Mouse (Mus musculus) testis, adult 2 months (tissue): ENCODE measurements around the gene Ppat. TPM values are rescaled to one million over a fixed set of nuclear protein-coding genes. Genes with fewer than 3 reads are reported as not detected.

Source experiments
- H3K27ac ChIP-seq: fragments of 200-500 bp; 2 replicates; pipeline ENCODE4 v1.5.1; 2012; ENCODE audit warnings: low read depth, low read length; ENCODE audit not compliant: control insufficient read depth, insufficient read depth
- H3K27me3 ChIP-seq: fragments of 200-500 bp; 2 replicates; pipeline ENCODE4 v1.6.1; 2012; ENCODE audit warnings: mild to moderate bottlenecking, low read length, moderate library complexity; ENCODE audit not compliant: control insufficient read depth, insufficient read depth
- H3K36me3 ChIP-seq: fragments of 200-500 bp; 2 replicates; pipeline ENCODE4 v1.6.1; 2012; ENCODE audit warnings: mild to moderate bottlenecking, low read length; ENCODE audit not compliant: control insufficient read depth, insufficient read depth
- H3K4me1 ChIP-seq: fragments of 200-500 bp; 2 replicates; pipeline ENCODE4 v1.6.1; 2012; ENCODE audit warnings: low read length; ENCODE audit not compliant: control insufficient read depth, insufficient read depth
- H3K4me3 ChIP-seq: fragments of 200-500 bp; 2 replicates; pipeline ENCODE4 v1.5.1; 2012; ENCODE audit warnings: low read depth, mild to moderate bottlenecking, low read length, moderate library complexity, mixed read lengths; ENCODE audit not compliant: control insufficient read depth
- CTCF ChIP-seq: fragments of 200-500 bp; IDR thresholded peaks from 2 replicates; pipeline ENCODE4 v1.5.1; 2012; ENCODE audit warnings: low read depth, mild to moderate bottlenecking, inconsistent platforms, low read length, moderate library complexity; ENCODE audit not compliant: control insufficient read depth, insufficient read depth, insufficient replicate concordance
- POLR2A ChIP-seq: fragments of 200-500 bp; IDR thresholded peaks from 2 replicates; pipeline ENCODE4 v1.6.1; 2012; ENCODE audit warnings: low read depth, mild to moderate bottlenecking, inconsistent platforms, low read length, moderate library complexity; ENCODE audit not compliant: control insufficient read depth
- polyA plus RNA-seq: library from polyadenylated mRNA; depleted of rRNA; stranded (reverse); fragments of >200 nt; gene quantifications from 2 replicates; pipeline ENCODE4 v1.2.3, GENCODE M21; 2012

Ppat gene
- polyA plus RNA-seq, 1 experiment, result 4.0 TPM

- Histone ChIP-seq H3K4me3 (no peak overlapping the region), H3K4me1 (peaks cover 5% of the 10 kb centered on the region), H3K27ac (no peak overlapping the region), H3K36me3 (no peaks in the 10 kb centered on the region), H3K27me3 (no peaks in the 10 kb centered on the region)
- no peak for TF ChIP-seq POLR2A
- no peak for TF ChIP-seq CTCF
Measured at GRCm38 (mm10) chr5:76945678-76946033, 5.7 kb downstream of the Ppat start.

- TF ChIP-seq CTCF, result no peak
- Histone ChIP-seq H3K36me3 (no peaks in the 10 kb centered on the region), H3K4me1 (no peaks in the 10 kb centered on the region), H3K27me3 (no peaks in the 10 kb centered on the region), H3K27ac (no peak overlapping the region), H3K4me3 (no peak overlapping the region)
Measured at GRCm38 (mm10) chr5:76944965-76945677, 6.3 kb downstream of the Ppat start.

- H3K27ac ChIP-seq, result no peak overlapping the region
- no peaks in the 10 kb centered on the region for H3K27me3 ChIP-seq
- H3K4me1 ChIP-seq, result no peaks in the 10 kb centered on the region
- no peak overlapping the region for H3K4me3 ChIP-seq
- TF ChIP-seq CTCF (no peak), POLR2A (no peak)
- H3K36me3 ChIP-seq, result no peaks in the 10 kb centered on the region
Measured at GRCm38 (mm10) chr5:76942505-76942904, 8.9 kb downstream of the Ppat start.

GRCm38 (mm10) chr5:76941975-76942374 is 9.4 kb downstream of the Ppat start:
- Histone ChIP-seq H3K27me3 (no peaks in the 10 kb centered on the region), H3K36me3 (no peaks in the 10 kb centered on the region), H3K4me3 (no peak overlapping the region), H3K4me1 (no peaks in the 10 kb centered on the region), H3K27ac (no peak overlapping the region)
- no peak for TF ChIP-seq CTCF
- no peak for TF ChIP-seq POLR2A

- Histone ChIP-seq H3K4me3 (no peak overlapping the region), H3K4me1 (no peaks in the 10 kb centered on the region), H3K36me3 (no peaks in the 10 kb centered on the region), H3K27ac (no peak overlapping the region), H3K27me3 (no peaks in the 10 kb centered on the region)
- no peak for TF ChIP-seq CTCF
- TF ChIP-seq POLR2A, result no peak
Measured at GRCm38 (mm10) chr5:76939717-76940116, 11.7 kb downstream of the Ppat start.

GRCm38 (mm10) chr5:76929180-76929877 is 22.0 kb downstream of the Ppat start:
- TF ChIP-seq CTCF (no peak), POLR2A (no peak)
- H3K36me3 ChIP-seq, result no peaks in the 10 kb centered on the region
- no peaks in the 10 kb centered on the region for H3K4me1 ChIP-seq
- peak overlapping the region; percentile 36; the same call in 1 of the 2 replicates for H3K27ac ChIP-seq
- H3K4me3 ChIP-seq, result no peak overlapping the region
- no peaks in the 10 kb centered on the region for H3K27me3 ChIP-seq

GRCm38 (mm10) chr5:76928124-76928832 is 23.1 kb downstream of the Ppat start:
- no peaks in the 10 kb centered on the region for H3K36me3 ChIP-seq
- peak overlapping the region; percentile 61 for H3K27ac ChIP-seq
- H3K27me3 ChIP-seq, result no peaks in the 10 kb centered on the region
- no peaks in the 10 kb centered on the region for H3K4me1 ChIP-seq
- TF ChIP-seq POLR2A (no peak), CTCF (no peak)
- no peak overlapping the region for H3K4me3 ChIP-seq
